Mouse (Mus musculus) large intestine, adult 2 months (tissue): ENCODE data around the gene Jpt1. TPM values are rescaled to one million over a fixed set of nuclear protein-coding genes. Genes with fewer than 3 reads are reported as not detected.
"Not testable (repeated sequence)": the region's sequence is repeated elsewhere in the genome, so short reads cannot be mapped to it uniquely, and the experiment has no call there.

Source experiments
- DNase-seq: peaks from one replicate; pipeline ENCODE4 v3.0.0-alpha.2; 2012; ENCODE audit warnings: low read depth, low spot score
- WGBS: fragments of 180-500 bp; shearing (Covaris S2); methylation state at CpG from one replicate; pipeline ENCODE4 v1.1.7; 2018; 5-methylcytosine and 5-hydroxymethylcytosine counted together
- polyA plus RNA-seq: library from polyadenylated mRNA; depleted of rRNA; stranded (reverse); fragments of >200 nt; gene quantifications from 2 replicates; pipeline ENCODE4 v1.2.3, GENCODE M21; 2012

Jpt1 gene
- polyA plus RNA-seq, 1 experiment: 505 TPM

DNA sequence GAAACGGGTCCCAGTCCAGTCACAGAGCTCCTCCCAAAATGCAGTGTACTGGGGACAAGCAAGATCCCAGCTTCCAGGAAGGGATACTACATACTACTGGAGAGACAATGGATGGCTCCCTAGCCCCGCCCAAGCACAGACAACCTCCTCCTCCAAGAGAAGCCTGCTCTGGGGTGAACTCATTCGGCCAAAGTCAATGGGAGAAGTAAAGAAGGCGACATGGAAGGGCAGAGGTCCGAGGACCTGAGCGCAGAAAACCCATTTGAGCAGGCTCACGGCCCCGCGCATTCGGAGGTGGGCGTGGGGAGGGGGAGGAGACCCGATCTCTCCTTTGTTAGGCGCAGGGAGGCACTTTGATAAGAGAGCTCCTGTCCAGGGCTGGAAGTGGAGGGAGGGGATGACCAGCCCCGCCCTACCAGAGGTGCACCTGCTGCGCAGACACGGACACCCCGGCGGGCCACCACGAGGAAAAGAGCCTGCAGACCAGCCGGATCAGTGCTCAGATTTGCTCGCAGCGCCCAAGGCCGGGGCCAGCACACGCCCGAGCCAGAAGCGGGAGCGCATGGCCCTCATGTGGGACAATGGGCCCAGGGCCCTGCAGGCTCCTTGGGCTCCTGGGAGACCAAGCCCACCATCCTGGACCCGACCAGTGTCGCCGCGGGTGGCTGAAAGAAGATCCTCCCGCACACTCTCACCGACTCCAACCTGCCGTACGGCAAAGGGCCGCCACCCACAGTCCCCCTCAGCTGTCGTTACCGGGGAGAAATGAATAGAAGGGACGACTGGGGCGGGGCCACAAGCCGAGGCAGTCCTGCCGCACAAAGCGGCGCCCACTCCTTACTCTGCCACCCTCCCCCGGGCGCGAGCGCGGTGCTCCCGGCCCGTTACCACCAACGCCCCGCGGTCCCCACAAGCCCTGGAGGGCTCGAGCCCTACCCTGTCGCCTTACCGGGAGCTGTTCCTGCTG is 633 bp downstream of the Jpt1 start:
- DNase-seq: no peak
- 1% methylated on average over 57 of the region's 57 CpGs for WGBS

DNA sequence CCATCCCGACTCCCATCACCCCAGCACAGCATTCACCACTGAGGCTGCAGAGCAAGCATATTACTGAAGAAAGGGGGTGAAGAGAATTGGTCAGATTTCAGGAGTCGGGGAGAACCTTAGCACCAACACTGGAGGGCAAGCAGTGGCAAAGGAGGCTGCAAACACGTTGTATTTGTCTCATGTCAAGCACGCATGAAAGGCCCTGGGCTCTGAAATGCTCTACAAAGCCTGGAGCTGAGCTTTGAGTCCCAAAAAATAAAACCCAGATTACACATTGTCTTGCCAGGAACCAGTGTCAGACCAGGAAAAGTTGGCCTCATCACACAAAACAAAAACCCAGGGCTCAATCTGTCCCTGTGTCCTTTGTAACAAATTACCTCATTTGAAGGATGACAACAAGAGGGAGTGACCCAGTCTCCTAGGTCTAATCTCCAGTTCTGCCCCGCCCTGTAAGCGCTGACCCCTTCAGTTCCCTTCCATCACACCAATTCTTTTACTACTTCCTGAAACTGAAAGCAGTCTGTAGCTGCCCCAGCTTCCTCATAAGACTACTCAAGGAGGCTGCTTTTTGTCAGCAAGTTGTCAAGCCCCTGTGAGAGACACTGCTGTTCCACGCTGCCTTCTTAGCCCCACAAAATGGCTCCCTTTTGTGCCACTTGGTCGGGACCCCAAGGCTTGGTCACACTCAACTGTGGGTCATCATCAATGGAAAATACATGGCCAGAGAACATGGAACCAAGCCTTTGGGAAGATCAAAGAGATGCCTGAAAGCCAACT is 1.6 kb downstream of the Jpt1 start:
- WGBS: 7% methylated on average over 8 of the region's 8 CpGs
- DNase-seq: no peak

DNA sequence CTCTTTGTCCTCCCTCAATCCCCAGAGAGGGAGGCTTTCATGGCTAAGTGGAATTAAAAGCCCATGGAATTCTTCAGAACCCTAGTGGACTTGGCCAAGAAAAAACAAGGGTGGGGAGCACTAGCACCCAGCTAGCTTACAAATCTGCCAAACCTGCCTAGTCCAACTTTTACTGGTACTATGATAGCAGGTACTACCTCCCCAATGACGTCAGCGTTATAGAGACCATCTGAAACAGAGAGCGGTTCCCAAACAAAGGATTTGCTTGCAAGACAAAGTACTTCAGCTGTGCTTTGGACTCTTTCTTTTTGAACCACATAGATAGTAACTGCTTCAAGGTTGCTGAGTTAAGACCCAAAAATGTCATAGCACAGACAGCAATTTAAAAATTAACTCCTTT is 2.2 kb downstream of the Jpt1 start:
- DNase-seq: no peak
- 20% methylated on average over 3 of the region's 3 CpGs for WGBS

DNA sequence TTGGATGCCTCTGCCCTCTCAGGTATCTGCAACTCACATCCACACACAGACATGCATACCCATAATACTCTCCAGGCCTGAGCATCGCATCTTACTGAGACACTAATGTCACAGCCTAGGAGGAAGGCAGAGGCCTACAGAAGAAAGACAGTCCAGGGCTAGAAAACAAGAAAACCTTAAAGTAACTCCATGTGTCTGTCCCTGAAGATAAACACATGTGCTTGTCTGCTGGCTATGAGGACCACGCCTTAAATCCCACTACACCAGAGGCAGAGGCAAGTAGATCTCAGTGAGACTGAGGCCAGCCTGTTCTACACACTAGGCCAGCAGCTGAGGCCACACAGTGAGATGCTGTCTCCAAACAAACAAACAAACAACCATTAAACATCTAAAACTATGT is 3.1 kb downstream of the Jpt1 start:
- WGBS: 62% methylated on average over 2 of the region's 2 CpGs

DNA sequence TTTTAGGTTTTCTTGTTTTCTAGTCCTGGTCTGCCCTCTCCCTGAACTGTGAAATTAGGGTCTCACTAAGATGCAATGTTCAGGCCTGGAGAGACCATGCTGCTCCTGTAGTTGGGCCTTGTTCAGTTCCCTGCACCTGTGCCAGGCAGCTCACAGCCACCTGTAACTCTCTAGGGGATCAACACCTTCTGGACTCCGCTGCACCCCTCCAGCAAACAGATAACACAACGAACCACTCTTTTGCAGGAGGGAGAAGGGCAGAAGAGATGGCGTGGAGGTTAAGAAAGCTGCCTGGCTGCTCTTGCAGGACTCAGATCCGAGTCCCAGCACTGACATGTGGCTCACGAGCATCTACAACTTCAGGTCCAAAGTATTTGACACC is 3.7 kb downstream of the Jpt1 start:
- 27% methylated on average over 5 of the region's 5 CpGs for WGBS
- DNase-seq: no peak

More for the DNA sequence above, 3.1 kb downstream of the Jpt1 start:
- no peak for DNase-seq

DNA sequence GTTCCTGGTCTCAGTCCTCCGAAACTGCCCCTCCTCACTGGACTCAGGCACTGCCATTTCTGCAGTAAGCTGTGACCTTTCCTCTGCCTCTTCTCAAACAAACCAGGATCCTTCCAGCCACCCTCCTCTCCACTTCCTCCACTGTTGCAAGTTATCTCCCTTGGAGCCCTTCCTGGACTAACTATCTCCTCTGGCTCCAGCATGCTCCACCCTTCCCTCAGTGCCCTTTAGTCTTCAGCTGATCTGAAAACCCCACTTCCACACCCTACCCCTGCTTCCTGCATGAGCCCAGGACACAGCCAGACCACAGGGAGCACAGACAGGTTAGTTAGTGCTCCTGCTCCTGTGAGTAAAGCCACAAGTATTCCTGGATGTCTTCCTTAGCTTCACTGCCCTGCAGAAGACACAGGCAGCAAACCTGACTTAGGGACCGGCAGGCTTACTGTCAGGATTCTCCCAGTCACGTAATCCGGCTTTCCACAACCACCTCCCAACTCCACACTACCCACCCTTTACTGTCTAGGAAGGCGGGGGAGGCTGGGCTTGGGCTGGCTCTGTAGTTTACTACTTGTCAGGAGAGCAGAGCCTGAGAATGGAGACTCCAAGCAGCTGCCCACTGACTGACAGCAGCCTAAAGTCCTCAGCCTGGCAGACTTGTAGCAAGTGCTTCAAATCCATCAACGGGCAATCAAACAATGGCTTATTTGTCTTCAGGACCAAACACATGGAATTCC is 4.2 kb downstream of the Jpt1 start:
- 24% methylated on average over 6 of the region's 6 CpGs for WGBS
- DNase-seq: no peak

DNA sequence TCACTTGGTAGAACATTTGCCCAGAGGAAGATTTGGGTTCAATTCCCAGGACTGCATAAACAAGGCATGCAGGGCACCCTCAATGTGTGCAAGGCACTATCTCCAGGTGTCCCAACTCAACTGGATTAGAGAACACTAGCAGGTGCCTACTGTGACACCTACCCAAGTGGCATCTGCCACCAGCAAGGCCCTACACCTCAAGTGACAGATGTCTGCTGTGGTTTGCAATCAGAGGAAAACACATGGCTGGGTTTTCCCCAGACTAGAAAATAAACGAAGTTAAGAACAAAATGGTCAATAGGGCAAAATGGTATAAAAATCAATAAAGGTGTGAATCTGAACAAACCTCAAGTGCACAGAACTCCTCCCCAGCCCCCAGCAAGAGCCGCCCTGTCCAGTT is 6.1 kb downstream of the Jpt1 start:
- no peak for DNase-seq
- WGBS: 49% methylated on average over 2 of the region's 2 CpGs

DNA sequence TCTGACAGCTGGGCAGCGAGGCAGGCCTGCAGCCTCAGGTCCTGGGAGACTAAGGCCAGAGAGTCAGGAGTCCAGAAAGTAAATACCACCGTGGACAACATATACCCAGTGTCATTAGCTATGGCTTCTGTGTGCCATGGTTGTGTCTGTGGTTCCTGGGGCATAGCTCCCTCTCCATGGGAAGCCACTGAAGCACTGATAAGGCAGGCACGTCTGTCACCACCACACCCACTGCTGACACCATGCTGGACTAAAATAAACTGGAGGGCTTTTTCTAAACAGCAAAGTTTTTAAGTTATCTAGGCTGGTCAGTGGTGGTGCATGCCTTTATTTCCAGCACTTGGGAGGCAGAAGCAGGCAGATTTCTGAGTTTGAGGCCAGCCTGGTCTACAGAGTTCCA is 7.6 kb downstream of the Jpt1 start:
- WGBS: 54% methylated on average over 3 of the region's 3 CpGs
- no peak for DNase-seq

DNA sequence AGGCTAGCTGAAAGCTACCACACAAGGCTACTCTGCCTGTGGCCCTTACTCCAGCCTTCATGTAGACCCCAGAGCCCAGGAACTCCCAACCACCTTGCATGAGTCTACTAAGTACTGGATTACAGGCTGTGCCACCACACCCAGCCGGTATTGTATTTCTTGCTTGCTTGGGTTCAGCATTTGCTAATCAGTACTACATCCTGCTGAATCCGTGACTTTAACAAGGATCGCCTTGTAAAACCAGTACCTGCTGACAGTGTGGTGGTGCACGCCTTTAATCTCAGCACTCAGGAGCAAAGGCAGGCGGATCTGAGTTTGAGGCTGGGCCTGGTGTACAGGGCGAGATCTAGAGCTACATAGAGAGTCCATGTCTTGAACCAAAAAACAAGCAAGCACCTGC is 11.6 kb downstream of the Jpt1 start:
- WGBS: 78% methylated on average over 6 of the region's 6 CpGs
- DNase-seq: no peak

DNA sequence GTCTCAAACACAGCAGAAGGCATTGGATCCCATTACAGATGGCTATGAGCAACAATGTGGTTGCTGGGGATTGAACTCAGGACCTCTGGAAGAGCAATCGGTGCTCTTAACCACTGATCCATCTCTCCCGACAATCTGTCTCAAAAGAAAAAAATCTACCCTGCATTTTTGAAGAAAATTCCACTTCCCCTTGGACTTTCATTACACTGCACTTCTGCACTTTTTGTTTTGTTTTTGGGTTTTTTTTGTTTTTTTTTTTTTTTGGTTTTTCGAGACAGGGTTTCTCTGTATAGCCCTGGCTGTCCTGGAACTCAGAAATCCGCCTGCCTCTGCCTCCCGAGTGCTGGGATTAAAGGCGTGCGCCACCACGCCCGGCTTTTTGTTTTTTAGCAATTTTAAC is 17.6 kb downstream of the Jpt1 start:
- not testable (repeated sequence) for DNase-seq
- 84% methylated on average over 9 of the region's 9 CpGs for WGBS

DNA sequence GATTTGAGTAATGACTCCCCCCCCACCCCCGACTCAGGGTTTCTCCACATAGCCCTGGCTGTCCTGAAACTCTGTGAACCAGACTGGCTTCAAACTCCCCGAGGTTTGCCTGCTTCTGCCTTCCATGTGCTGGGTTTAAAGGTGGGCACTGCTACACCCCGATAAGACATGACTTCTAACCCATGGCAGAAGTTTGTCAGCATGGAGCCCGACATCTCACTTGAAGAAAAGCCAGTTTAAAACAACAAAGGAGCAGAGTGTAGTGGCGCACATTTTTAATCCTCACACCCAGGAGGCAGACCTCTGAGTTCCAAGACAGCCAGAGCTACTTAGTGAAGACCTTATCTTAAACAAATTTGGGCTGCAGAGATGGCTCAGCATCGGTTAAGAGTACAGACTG is 21.8 kb downstream of the Jpt1 start:
- DNase-seq: no peak
- WGBS: 25% methylated on average over 6 of the region's 6 CpGs

DNA sequence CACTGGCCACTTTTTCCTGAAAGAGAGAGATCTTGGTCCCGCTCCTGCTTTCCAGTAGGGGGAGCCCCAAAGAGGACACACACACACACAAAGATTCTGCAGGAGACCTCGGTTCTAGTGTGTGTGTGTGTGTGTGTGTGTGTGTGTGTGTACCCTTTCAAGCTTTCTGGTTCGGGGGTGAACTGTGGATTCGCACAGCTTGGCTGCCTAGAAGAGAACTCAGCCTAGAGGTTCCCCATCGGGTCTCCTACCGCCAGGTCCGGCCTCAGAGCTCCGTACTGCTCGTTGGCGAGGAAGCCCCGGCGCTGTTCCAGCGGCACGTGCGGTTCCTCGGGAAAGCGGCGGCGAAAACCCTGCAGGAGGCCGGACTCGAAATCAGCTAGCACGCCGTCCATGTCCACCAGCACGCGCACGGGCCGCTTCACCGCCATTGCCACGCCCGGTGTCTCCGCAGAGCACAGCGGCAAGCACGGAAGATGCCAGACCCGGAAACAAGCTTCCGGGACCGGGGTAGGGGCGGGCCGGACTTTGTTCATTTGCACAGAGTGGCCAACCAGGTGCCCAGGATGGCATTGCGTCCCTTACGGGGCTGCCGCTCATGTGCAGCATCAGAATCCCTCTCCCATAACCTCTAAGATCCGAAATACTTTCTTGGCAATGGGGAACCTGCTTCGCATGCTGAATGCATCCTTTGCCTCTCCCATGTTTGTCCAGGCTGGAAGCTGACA is 22.7 kb downstream of the Jpt1 start, which contains the start of gene Nt5c:
TSS of gene Nt5c (minus strand) at position 507 of the 728 bp plus-strand sequence.
- WGBS: under 1% methylated on average over 43 of the region's 43 CpGs

DNA sequence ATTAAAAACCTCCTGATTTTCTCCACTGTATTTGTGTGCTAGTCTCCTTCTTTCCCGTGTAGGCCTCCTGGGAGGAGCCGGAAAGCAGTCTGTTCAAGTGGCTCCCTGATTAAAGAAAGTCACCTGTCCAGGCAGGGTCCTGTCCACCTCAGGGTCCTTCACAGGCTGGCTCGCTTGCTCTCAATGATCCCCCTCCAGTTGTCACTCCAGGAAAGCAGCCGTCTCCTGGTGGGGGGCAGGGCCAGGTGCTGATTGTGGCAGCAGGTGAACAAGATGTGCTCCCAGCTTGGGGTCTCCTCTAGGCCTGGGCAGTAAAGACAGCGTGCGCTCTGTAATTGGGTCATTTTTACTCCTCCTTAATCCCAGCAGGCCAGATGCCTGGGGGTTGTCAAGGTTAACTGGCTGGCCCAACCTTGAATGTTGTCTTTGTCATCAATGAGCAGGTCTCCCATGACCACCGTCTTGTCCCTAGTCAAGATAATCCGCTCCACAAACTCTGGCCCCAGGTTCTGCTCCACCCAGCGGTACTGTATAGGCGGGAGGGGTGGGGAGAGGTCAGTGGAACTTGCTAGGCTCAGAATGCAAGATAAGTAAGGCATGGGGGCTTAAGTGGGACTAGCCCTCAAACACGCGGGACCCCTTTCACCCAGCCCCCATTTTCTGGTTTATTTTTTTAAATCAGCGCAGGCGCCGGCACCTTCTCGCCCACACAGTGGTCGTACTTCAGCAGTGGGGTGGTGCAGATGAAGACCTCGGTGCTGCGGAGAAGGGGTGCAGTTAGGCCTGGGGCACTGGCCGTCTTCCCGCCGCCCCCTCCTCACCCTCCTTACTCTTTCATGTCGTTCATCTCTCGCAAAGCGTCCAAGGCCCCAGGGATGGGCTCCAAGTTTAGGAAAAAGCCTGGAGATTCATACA is 23.5 kb downstream of the Jpt1 start:
- DNase-seq: no peak
- WGBS: 19% methylated on average over 25 of the region's 25 CpGs

More for the DNA sequence above, 22.7 kb downstream of the Jpt1 start, which contains the start of gene Nt5c:
- DNase-seq: peak; percentile 78

DNA sequence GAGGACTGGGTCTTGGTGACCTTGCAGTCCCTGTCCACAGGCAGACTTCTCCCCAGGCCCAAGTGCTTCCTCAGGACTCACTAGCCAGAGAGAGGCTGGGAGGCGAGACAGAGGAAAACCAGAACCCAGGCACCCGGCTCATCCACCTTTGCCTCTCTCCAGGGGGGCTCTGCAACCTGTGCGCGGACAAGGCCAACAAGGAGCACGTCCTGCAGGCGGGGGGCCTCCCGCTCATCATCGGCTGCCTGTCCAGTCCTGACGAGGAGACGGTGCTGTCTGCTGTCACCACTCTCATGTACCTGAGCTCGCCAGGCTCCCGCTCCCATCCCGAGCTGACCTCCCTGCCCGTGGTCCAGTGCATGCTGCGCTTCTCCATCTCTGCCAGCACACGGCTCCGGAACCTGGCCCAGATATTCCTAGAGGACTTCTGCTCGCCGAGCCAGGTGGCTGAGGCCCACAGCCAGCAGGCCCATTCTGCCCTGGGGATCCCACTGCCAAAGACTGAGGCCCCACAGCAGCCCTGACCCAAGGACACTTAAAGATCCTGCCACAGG is 25.6 kb downstream of the Jpt1 start:
- 90% methylated on average over 19 of the region's 19 CpGs for WGBS

DNA sequence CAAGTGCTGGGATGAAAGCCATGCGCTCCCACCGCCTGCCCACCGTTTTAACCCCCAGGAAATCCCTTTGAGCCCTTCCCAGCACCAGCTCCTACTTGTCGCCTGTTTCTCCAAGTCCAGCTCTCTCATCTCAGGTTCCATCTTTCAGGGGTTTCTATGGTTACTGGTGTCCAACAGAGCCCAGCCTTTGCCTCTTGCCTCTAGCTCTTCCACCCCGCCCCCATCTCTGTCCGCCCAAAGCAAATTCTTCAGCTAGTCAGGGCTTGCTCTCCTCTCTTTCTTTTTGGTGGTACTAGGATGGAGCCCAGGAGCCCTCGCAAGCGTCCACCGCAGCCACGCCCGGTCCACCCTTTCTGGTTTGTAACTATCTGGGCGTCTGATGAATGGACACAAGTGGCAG is 29.0 kb downstream of the Jpt1 start:
- WGBS: 92% methylated on average over 12 of the region's 12 CpGs
- DNase-seq: no peak

More for the DNA sequence above, 25.6 kb downstream of the Jpt1 start:
- no peak for DNase-seq

DNA sequence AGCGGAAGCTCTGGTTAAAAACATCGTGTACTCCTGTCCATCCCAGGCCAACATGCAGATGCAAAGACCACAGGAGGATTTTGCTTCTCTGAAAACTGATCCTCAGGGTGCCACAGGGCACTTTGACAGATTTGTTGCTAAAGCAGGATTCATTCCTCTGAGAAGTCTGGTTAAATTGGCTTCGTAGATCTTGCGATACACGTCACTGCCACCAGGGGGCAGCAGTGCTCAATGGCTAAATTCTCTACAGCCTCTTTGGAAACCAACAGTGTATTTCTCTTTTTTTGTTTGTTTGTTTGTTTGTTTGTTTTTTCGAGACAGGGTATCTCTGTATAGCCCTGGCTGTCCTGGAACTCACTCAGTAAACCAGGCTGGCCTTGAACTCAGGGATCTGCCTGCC is 30.5 kb downstream of the Jpt1 start:
- 21% methylated on average over 6 of the region's 6 CpGs for WGBS
- no peak for DNase-seq

DNA sequence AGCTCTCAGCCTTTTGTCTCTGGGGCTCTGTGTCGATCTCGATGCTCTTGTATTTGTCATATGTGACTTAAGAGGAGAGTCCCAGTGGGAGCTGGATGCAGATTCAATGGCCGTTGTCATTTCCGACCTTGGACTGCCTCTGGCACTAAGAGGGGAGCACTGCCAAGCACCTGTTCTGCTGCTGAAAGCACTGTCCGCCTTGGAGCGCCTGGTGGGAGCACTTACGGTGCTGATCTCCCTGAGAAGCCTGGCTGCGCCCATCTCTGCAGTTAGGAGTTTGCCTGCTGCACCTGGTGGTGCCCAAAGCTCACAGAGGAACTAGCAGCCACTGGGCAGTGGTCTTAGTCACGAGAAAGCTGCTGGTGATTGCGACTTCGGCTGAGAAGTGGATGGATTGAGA is 30.9 kb downstream of the Jpt1 start:
- 79% methylated on average over 11 of the region's 11 CpGs for WGBS
- DNase-seq: no peak
